In the genomic region with DNA sequence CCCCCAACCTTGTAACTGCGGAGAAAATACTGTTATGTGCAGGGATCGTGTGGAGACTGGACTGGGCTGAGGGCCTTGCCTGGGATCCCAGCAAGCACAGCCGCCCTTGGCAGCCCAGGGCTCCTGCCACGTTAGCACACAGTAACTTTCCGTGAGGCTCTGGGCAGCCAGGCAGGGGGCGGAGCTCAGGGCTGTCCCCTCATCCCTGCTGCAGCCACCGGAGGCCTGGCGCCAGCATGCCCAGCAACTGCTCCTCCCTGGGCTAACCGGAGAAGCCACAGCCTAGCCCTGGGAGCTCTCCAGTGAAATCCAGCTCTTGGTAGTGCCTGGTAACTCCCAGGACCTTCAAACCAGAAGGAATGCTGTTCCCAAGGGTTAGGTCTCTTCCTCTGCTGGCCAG, we compare ENCODE assay signal across 8 mouse cellular contexts.
A peak's percentile ranks its signal among the peaks of the same experiment; 100 is the strongest.
DNase-seq lines count a peak whose midpoint lies in the region; ATAC-seq lines count a peak whose summit lies in the region.

No protein-coding gene starts in this region.

- no peak overlapping the region; the same call in 1 of the 2 replicates for H3K4me2 ChIP-seq in hindbrain, embryonic 15.5 days
- H3K4me2 ChIP-seq in midbrain, embryonic 16.5 days (ENCODE audit: low read length) = no peak overlapping the region

- H3K4me1 ChIP-seq in hindbrain, embryonic 15.5 days (replicated peaks) = peaks cover 7% of the 10 kb centered on the region; the same call in 1 of the 2 replicates
- H3K4me1 ChIP-seq in midbrain, embryonic 16.5 days (ENCODE audit: control insufficient read depth, insufficient read depth, low read length) = 0 out of 2 replicates have a peak, but pooled peaks cover 2% of the 10 kb centered on the region

- H3K36me3 ChIP-seq in hindbrain, embryonic 15.5 days = no peaks in the 10 kb centered on the region
- no peaks in the 10 kb centered on the region for H3K36me3 ChIP-seq in midbrain, embryonic 16.5 days (ENCODE audit: control insufficient read depth, insufficient read depth, low read length)

- H3K9ac ChIP-seq in hindbrain, embryonic 15.5 days = no peak overlapping the region
- no peak overlapping the region for H3K9ac ChIP-seq in midbrain, embryonic 16.5 days (ENCODE audit: low read depth, low read length)

- no peaks in the 10 kb centered on the region for H3K9me3 ChIP-seq in hindbrain, embryonic 15.5 days
- H3K9me3 ChIP-seq in midbrain, embryonic 16.5 days (replicated peaks; ENCODE audit: control insufficient read depth, low read length, poor library complexity, severe bottlenecking) = no peaks in the 10 kb centered on the region

- no peaks in the 10 kb centered on the region for H3K27me3 ChIP-seq in hindbrain, embryonic 15.5 days
- no peaks in the 10 kb centered on the region for H3K27me3 ChIP-seq in midbrain, embryonic 16.5 days (ENCODE audit: control insufficient read depth, insufficient read depth, low read depth, low read length)

- ATAC-seq in hindbrain, embryonic 15.5 days (ENCODE audit: low FRiP score, low read depth) = peak; percentile 74
- ATAC-seq in midbrain, embryonic 16.5 days = peak; percentile 39; the same call in 1 of the 2 replicates
- ATAC-seq in CD4-positive, CD25-positive, alpha-beta regulatory T cell, adult 4 months = no peak

- H3K27ac ChIP-seq in hindbrain, embryonic 15.5 days (replicated peaks) = no peak overlapping the region
- H3K27ac ChIP-seq in midbrain, embryonic 16.5 days (ENCODE audit: low read length) = no peak overlapping the region

- 12% methylated on average over 9 of the region's 9 CpGs for WGBS in hindbrain, embryonic 15.5 days
- whole genome bisulfite sequencing in midbrain, embryonic 16.5 days = 14% methylated on average over 9 of the region's 9 CpGs

- H3K4me3 ChIP-seq in hindbrain, embryonic 15.5 days = no peak overlapping the region
- H3K4me3 ChIP-seq in midbrain, embryonic 16.5 days (ENCODE audit: low read depth, low read length) = no peak overlapping the region

- peak; percentile 90 for DNase-seq in adrenal gland, postnatal 10 days
- peak; percentile 60 for DNase-seq in embryo, embryonic 9.5 days (ENCODE audit: extremely low spot score)
- peak; percentile 92 for DNase-seq in gastrocnemius, postnatal 14 days
- peak; percentile 64 for DNase-seq in left cerebral cortex, postnatal 4 days
- DNase-seq in testis, postnatal 14 days (ENCODE audit: low spot score) = peak; percentile 9

- intact Hi-C loops in gastrocnemius, postnatal 14 days (cut with DNase I; ENCODE audit: low total_unique reads) = no loop called here
- intact Hi-C loops in left cerebral cortex, postnatal 4 days (cut with DNase I) = no loop called here

Comparison
In these comparisons a context has a peak if more than half of its experiments do, and no peak if none do; other contexts are left out.
1. DNase-seq: peak in every context shown above with its lines; median percentile 92 in gastrocnemius, postnatal 14 days; 90 in adrenal gland, postnatal 10 days; 64 in left cerebral cortex, postnatal 4 days; 60 in embryo, embryonic 9.5 days; 9 in testis, postnatal 14 days.